Mouse (Mus musculus) adrenal gland, postnatal 14 days (tissue): ENCODE measurements around the gene Atg4a. TPM values are rescaled to one million over a fixed set of nuclear protein-coding genes. Genes with fewer than 3 reads are reported as not detected.

ENCODE experiments used
- DNase-seq: peaks from one replicate; pipeline ENCODE4 v3.0.0; 2021; ENCODE audit warnings: mixed read lengths
- total RNA-seq: library from RNA; stranded (reverse); gene quantifications from 2 replicates; pipeline ENCODE4 v1.2.3, GENCODE M21; 2021

The Atg4a gene
- total RNA-seq, 1 experiment from 2014 or later: 13.1 TPM

DNA sequence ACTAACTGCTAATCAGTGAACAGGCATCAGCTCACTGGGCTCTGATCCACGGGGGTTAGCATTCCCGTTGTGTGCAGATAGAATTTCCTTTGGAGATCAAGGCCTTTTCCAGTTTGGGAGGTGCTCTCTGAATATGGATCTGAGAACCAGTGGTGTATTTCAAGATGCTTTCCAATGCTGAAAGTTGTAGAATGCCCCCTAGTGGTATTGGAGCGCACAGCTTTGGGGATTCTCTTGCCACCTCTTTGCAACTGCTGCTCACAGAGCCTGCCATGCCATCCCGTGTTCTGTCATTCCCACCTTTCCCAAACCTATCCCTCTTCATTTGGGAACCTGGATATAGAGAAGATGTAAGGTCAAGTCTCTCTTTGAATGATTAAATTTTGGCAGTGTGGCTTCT, 201.5 kb downstream of the Atg4a start:
- no peak for DNase-seq

DNA sequence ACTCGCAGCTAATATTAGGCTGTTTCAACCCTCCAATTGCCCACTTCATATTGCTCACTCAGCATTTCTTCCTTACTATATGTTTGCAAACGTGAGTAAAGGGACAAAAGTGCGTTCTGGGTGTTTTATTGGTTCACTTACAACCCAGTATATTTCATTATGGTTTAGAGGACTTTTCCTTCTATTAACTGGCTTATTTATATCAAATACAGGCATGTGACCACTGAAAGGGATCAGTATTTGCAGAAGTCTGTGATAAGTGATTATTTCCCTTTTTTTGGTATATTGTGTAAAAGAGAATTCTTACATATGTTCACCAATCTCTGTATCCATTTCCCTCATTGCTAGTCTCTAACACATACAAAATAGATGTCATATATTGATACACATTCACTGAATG, 203.7 kb downstream of the Atg4a start:
- no peak for DNase-seq

DNA sequence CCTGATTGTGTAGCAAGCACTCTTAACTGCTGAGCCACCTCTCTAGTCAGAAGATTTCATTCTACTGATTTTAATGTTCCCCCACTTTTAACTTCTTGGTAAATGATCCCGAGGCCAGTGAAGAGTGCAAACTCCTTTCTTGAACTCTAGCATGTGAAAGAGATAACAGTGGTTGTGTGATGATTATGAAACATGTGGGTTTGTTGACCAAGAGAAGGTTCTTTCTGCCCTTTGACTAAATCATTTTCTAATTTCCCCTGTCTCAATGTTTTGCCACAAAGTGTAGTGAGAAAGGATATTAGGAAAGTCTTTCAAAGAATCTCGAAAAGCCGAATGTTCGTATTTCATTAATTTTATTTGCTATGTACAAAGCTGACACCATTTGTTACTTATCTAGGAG, 208.4 kb downstream of the Atg4a start:
- no peak for DNase-seq

DNA sequence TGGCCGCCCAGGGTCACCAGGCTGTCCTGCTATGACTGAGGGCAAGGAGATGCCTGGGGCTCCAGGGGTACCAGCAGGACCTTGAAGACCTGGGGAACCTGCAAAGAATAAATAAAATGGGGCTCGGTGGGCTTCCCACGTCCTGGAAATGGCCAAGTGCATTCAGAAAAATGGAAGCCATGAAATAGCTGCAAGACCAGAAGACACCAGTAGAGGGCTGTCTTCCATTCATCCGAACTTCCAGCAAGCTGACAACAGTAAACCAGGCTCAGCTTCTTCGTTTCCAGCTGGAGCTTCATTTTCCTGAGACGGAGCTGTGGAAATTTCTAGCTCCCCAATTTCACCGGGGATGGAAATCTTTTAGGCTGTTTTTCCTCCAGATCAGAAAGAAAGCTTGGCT, 218.6 kb downstream of the Atg4a start:
- peak; percentile 14 for DNase-seq

DNA sequence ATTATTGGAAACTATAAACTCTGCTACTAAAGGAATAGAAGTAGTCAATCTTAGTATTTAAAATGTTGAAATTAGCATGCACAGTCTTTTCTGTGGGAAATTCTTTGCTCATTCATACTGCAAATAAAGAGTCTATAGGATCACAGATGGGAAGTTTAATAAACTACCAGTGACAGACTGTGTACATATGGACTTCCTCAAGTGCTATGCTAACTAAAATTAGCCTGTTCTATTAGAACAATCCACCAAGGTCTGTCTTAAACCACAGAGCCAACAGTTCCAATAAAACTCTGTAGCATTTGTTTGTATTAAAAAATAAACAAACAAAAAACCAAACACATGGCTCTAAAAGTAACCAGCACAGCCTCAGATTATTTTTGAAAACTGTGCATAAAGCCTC, 238.3 kb downstream of the Atg4a start:
- no peak for DNase-seq

DNA sequence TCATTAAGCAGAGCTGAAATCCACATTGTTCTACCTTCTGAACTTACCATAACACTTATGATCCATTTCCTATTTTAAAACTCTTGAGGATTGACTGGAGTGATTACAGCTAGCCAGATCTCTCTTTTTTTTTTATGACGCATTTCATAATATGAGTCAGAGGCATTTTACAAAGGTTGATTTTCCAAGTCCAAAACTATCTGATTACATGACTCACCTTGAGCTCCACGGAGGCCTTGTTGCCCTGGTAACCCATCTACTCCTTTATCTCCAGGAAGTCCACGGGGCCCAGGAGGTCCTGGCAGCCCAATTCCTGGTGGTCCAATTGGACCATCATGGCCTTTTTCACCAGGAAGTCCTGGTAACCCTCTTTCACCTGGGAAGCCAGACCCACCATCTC, 242.3 kb downstream of the Atg4a start:
- DNase-seq: no peak

DNA sequence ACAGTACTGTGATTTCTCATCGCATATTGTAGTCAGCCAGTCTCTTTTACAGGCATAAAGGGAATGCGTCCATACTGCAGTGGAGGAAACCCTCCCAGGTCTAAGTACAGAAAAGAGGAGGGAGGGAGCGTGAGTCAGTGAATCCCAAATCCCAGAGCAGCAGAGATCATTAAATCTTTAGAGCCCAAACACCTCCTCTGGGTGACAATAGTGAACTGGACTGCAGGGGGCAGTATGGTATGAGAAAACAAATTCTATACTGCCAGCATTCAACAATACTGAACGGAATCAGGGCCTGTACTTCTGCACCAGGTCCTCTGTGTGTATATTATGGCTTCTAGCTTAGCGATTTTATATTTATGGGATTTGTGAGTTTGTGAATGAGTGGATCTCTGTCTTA, 256.1 kb downstream of the Atg4a start:
- DNase-seq: peak; percentile 50

Other genes starting within 250 kb of the Atg4a start
- not detected in 2 replicates for gene Tex13b, start 143.5 kb upstream of the Atg4a start, total RNA-seq
- gene Vsig1, start 49.3 kb upstream of the Atg4a start, total RNA-seq: not detected in 2 replicates
- 22.5 and 25.3 TPM in 2 replicates for gene Psmd10, start 179 bp upstream of the Atg4a start, total RNA-seq